Mouse (Mus musculus) lung, postnatal 10 days (tissue): Measurements from ENCODE around the gene Ntn1.

ENCODE experiments used
- DNase-seq: peaks from one replicate; pipeline ENCODE4 v3.0.0; 2021

Gene Ntn1

GRCm38 (mm10) chr11:68378946-68379764 is 21.5 kb downstream of the Ntn1 start:
- DNase-seq, result no peak

DNA sequence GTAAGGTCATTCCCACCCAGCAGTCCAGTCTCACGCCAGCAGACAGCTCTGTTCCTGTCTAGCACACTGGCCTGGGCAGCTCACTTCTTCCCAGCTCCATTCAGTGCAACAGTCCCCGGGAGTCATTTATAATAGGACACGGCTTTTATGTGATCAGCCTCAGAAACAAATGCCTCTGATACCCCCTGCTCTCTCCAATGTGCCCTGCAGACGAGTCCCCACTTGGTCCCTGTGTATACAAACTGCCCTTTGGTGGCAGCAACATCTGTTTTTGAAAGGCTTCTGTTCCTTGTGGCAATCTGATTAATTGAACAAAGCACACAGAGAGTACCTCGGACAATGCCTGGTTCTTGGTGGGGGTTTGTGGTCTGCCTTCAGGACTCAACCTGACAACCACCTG is 22.2 kb downstream of the Ntn1 start:
- DNase-seq, result no peak

- DNase-seq, result no peak
Observed at GRCm38 (mm10) chr11:68373105-68373504, 27.5 kb downstream of the Ntn1 start.

DNA sequence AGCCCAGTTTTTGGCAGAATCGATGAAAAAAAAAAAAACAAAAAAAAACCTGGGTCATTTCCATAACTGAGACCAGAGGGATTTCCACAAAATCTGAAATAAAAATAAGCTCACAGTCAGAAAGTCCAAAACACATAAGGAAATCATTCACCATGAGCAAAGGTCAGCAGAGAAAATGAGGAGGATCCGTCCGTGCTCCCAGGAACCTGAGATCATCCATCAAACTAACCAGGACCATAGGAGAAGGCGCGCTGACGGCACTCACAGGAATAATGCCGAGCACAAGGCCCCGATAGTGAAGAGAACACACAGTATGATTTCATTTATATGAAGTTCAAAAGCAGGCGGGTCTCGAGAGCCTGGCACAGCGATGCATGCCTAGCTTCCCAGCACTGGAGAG is 29.0 kb downstream of the Ntn1 start:
- no peak for DNase-seq

DNA sequence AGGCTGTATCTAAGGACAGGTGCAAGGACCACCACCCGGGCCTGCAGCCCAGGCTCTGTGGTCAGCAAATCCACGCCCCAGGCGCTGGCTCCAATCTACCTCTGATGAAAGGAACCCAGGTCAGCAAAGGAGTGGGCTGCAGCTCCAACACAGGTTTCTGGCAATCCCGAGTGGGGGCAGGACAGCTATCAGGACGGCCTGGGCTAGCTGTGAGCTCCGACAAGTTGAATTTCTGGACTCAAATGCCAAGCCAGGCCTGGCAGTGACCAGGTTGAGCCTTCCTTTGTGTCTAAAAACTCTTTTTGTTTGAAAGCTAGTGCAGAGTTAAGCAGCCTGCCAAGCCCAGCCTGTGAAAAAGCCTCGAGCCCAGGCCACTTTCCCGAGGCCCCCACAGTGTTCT is 43.7 kb downstream of the Ntn1 start:
- DNase-seq, result no peak

DNA sequence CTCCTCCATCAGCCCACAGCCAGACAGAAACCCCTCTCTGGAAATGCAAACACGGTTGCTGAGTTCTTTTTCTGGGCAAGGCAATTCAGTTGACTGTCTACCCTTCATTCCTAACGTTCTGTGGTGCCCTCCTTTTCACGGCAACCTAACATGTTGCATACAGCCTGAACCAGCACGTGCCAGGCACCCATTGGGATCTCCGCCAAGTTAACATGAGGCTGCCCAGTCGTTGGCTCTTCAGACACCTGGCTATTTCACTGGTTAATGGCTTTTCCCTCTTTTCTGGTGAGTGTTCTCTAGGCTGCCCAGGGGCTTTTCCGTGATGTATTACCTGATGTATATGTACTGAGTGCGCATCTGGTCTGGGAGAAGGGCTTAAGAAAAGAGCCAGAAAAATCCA is 45.1 kb downstream of the Ntn1 start:
- DNase-seq, result no peak

DNA sequence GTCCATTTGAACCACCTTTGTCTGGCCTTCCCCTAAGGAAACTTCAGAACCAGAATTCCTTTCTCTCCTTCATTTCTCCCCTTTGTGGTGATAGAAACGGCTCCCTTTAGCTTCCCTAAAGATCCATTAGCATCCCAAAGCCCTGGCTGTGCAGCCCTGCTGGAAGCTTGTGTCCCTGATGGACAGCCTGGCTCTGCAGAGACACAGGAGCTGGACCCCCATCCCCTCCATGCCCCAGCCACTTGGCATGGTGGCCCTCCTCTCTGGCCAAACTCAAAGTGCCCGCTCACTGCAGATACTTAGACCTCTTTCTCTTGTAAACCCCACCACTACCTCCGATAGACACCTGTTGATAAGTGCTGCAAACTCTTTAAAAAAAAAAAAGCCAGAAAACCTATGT is 45.8 kb downstream of the Ntn1 start:
- DNase-seq, result no peak

GRCm38 (mm10) chr11:68352236-68352635 is 48.4 kb downstream of the Ntn1 start:
- no peak for DNase-seq

DNA sequence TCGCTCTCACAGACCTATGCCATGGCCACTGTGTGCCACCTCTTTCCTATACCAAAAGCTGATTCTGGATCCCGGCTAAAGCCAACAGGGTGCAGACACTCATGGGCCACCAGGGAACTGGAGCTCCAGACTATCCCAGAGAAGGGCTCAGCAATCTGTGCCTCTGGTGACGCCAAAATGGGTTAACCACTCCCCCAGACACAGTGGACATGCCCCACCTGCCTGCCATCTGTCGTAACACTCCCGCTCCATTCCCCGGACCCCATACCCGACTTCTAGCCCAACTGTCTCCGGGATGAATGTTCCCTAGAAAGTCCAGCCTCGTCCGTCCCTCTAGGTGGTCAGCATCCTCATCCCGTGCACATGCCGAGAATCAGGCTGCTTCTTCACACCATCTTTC is 51.8 kb downstream of the Ntn1 start:
- no peak for DNase-seq

GRCm38 (mm10) chr11:68348083-68348482 is 52.5 kb downstream of the Ntn1 start:
- DNase-seq, result no peak

DNA sequence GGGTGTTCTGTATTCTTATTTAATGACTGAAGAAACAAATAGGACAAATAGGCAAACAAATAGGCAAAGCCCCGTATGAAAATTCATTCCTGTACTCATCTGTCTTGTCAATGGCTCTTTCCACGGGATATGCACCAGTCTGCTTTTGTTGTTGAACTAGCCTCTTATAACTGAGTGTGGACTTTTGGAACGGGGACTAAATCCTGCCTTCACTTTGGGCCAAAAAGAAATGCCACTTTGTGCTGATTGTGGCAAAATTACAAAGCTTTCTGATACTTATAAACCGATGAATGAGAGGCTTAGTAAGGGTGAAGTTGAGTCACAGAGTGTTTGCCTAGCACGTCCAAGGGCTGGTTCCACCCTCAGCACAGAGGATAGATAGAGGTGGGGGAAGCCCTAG is 53.1 kb downstream of the Ntn1 start:
- no peak for DNase-seq

- DNase-seq, result peak; percentile 50
Observed at GRCm38 (mm10) chr11:68346099-68346498, 54.5 kb downstream of the Ntn1 start.

DNA sequence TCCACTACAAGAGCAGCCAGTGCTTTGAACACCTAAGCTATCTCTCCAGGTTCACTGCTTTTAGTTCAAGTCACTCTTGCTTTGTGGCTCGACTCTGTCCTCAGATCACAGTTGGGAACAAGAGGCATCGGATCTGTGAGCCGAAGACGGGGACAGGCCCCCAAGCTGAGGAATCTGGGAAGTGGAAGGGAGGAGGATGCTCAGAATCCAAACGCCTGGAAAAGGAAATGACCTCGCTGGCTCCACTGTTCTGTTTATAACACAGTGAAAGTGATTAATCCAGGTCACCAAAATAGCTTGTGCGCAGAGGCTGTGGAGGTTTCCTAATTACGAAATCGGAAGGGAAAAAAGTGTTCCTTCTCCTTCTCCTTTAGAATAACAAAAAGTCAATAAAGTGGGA is 56.4 kb downstream of the Ntn1 start:
- peak; percentile 70 for DNase-seq

DNA sequence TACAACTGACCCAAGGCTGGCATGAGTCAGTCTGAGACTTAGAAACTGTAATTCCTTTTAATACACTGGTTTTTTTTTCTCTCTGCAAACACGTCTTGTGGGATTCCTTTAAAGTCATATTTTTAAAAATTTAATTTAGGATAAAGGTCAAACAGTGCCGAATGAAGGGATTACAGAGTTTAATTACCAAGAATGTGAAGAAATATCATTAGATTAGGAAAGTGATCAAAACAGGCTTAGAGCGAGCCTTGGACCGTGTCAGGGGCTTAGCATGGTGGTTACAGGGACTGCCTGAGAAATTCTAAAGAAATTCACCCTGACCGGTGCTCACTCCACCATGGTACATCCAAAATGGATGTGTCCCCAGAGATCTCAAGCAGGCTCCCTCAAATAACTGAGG is 57.9 kb downstream of the Ntn1 start:
- DNase-seq, result no peak

- DNase-seq, result peak; percentile 69
Observed at GRCm38 (mm10) chr11:68342003-68342400, 58.6 kb downstream of the Ntn1 start.

DNA sequence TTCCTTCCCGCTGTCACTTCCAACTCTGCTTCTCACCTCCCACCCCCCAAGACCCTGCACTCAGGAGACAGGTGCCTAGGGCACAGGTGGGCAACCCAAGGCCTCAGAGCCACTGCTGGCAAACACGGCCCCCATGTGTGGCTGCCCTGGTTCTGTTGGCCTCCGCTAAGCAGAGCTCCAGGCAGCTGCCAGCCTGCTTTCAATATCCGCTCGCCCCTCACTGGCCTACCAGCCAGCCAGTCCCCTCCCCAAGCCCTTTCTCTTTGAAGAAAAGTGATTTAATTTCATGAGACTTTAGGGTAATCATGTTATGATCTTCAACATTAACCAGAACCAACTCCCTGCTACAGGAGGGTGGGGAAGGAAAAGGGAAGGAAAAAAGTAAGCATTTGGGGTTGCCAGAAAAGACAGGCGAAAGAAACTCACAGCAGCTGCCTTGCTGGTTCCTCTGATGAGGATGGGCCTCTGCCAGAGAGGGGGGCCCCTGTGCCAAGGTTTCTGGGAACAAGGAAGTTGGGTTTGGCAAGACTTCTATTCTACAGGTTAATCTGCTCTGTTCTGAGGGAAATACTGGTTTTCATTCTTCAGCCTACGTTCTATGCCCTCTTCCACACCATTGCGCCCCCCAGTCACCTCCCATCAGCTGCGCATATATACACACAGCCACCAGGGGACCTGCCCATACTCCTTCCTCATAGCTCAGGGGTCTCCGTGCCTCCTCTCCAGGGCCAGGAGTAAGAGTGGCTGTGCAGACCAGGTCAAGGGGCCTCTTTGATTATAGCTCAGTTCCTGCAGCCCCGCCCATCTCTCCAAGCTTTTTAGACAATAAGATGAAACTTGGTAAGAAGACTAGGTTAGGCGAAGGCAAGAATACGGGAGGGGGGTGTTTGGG is 59.3 kb downstream of the Ntn1 start:
- peak; percentile 66 for DNase-seq

- DNase-seq, result peak; percentile 62
Observed at GRCm38 (mm10) chr11:68340366-68340765, 60.3 kb downstream of the Ntn1 start.

DNA sequence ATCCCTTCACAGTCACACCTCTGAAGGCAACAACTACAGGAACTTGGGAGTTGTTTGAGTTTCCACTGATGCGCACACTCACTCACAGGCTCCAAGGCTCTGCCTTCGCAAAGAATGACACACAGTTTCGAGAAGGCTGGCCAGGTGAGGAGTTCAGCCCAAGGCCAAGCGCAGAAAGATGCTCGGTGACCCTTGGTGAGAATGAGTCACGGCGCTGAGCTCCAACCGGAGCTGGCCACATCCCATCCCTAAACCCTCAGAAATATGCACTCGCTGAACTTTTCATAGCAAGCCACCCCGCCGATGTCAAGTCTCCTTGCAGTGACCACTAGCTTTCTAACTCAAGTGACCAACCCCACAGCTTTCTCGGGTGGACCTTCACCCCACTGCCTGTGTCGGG is 60.8 kb downstream of the Ntn1 start:
- no peak for DNase-seq

DNA sequence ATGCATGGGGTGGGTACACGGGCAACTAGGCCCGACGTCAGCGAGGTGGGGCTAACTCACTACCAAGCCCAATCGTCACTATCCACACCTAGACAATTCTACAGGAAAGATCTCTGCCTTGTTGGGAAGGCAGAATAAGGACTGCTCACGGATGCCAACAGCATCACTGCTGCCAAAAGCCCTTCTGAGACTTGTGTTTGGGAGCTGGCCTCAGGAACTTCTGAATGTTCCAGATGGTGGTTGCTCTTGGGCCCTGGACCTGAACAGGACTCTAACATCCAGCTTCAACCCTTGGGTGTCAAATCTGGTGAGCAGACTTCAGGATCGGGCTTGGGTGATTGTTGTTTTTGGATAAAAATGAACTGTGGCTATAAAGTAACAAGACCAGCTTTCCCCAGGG is 61.3 kb downstream of the Ntn1 start:
- no peak for DNase-seq

- DNase-seq, result no peak
Observed at GRCm38 (mm10) chr11:68331676-68332265, 68.9 kb downstream of the Ntn1 start.

GRCm38 (mm10) chr11:68331117-68331437 is 69.5 kb downstream of the Ntn1 start:
- no peak for DNase-seq

DNA sequence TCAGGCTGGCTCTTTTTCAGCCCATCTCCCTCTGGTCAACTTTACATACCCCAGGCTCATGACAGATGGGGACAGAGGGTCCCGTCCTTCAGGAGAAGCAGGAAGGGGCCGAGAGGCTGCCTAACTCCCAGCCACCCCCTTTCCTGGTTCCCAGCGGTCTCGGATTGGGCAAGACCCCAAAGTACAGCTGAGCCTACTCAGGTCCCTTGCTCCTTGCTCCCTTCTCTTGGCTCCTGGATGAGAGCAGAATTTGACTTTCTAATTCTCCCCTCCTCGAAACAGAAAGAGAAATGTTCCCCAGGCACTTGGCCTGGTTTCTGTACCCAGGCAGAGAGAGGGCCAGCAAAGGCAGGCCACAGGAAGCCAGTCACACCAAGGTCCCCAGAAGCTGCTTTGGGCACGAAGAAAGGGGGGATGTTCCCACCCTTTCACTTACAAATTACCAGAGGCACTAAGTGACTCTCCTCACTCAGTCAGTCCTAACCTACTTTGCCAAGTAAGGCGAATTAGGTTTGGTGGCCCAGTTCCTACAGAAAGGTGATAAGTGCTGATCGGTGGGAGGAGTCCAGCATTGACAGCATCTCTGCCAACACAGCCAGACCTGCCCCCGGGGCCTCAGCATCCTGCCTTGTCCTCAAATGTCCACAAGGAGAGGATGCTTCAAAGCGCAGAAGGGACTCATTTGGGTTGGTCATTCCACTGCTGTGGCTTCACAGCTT is 70.1 kb downstream of the Ntn1 start:
- no peak for DNase-seq

GRCm38 (mm10) chr11:68324863-68325262 is 75.8 kb downstream of the Ntn1 start:
- no peak for DNase-seq
